Mouse (Mus musculus) left cerebral cortex, postnatal 36 days (tissue): ENCODE results near the gene Plekha7. TPM values are rescaled to one million over a fixed set of nuclear protein-coding genes. Genes with fewer than 3 reads are reported as not detected.
A peak's percentile ranks its signal among the peaks of the same experiment; 100 is the strongest.

Experiments
- DNase-seq, 2 experiments: peaks; one replicate each; pipeline ENCODE4 v3.0.0; 2021 to 2022; ENCODE audit warnings: low spot score in 2 of 2, mixed read lengths in 1 of 2
- intact Hi-C: fragments of 180-260 bp; cut with DNase I; formaldehyde crosslinking; loops from one replicate; pipeline ENCODE4 v1.15.1; 2025
- total RNA-seq, 2 experiments: library from RNA; stranded (reverse); gene quantifications; 2 replicates each; pipeline ENCODE4 v1.2.3; 2021

Gene Plekha7
- total RNA-seq, 2 experiments from 2014 or later, result 22.0 to 24.8 TPM

- no peak for DNase-seq
- intact Hi-C loops, result no loop called here
These were observed 109.3 kb downstream of the Plekha7 start for GRCm38 (mm10) chr7:116198902-116199301.

DNA sequence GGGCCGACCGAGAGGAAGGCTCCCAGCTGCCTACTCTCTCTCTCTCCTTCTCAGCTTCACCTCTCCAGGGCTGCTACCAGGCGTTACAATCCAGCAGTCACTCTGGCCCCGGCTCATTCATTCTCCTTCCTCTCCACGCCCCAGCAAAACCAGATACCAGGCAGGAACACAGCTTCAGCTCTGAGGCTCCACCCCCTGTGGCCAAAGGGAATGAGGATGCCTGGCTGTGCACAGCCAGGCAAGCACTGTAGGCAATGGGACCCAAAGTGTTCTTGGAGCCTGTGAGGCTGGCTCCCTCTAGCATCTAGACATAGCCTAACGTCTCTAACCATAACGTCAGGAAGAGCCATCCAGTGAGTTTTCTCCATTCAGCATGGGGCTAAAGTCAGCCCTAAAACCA lies 109.8 kb downstream of the Plekha7 start:
- intact Hi-C loops, result no loop called here
- no peak for DNase-seq

DNA sequence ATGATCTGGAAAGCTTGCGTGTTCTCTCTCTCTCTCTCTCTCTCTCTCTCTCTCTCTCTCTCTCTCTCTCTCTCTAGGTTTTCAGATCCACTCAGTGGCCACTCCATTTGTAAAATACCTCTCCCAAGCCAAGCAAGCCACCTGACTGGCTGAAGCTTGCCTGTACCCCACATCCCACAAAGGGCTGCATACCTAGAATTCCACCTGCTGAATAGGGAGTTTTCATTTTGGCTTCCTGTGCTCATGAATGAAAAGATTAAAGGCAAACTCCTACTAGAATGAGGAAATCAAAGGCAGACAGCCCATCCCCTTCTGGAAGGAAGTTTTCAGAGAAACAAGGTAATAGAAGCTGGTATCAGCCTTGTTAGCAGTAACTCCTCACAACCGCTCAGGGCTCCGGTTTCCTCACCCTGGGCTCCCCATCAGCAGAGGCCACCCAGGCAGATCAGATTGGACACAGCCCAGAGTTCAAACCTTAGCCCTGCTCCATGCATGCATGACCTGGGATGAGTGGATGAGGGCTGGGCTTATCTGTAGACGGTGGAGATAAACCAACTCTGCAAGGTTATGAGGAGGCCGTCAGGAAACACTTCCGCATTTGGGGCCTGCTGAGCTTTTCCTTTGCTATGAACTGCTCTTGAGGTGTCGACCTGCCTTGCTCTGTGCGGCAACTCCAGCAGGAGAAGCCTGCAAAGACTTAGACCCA lies 111.0 kb downstream of the Plekha7 start:
- intact Hi-C loops, result no loop called here
- no peak for DNase-seq

DNA sequence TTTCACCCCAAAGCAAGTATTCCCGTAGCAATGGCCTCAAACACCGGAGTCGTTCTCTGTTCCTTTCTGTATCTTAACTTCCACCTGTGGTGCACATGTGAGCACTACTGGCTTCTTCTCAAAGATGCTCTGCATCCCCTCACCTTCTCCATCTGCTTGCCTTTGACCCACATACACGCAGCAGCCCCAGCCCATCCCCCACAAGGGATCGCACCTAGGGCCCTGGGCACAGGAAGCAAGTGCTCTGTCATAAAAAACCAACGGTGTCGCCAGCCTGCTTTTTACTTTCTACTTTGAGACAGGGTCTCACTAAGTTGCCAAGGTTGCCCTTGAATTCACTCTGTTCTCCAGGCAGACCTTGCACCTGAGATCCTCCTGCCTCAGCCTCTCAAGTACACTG lies 113.2 kb downstream of the Plekha7 start:
- intact Hi-C loops, result no loop called here
- no peak for DNase-seq

- intact Hi-C loops, result no loop called here
- no peak for DNase-seq
These were observed 115.2 kb downstream of the Plekha7 start for GRCm38 (mm10) chr7:116192966-116193365.

DNA sequence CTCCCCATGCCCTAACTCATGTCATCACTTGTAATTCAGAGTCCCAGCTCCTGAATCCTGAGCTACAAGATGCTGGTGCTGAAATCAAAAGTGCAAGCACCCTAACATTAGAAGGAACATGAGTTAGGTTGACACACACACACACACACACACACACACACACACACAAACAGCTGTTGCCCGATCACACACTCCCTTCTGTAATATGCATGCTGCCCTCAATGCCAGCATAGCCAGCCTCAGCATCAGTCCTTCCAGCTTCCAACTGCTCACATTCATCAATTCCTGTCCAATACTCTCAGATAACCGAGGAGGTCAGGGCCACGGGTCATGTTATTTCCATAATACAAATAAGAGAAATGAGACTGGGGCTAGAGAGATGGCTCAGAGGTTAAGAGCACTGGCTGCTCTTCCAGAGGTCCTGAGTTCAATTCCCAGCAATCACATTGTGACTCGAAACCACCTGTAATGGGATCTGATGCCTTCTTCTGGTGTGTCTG lies 116.0 kb downstream of the Plekha7 start:
- intact Hi-C loops, result no loop called here
- no peak for DNase-seq

DNA sequence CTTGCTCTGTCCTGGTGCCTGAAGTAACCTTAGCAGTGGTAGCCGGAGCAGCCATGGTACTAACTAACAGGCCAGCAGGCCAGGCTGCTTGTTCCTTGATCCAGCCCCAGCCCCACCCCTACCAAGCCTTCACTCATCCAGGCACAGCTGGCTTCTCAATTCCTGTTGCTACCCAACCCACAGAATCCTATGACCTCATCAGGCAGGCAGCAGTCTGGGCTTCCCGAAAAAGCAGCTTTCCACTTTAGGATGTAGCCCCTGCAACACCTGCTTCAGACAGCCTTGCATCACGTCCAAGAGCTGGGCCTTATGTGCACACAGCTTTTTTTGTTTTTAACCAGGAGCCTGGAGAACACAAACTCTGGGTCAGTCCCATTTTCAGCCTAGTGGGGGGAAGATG lies 117.0 kb downstream of the Plekha7 start:
- DNase-seq, result peak; percentile 61 to 67
- intact Hi-C loops, result no loop called here

DNA sequence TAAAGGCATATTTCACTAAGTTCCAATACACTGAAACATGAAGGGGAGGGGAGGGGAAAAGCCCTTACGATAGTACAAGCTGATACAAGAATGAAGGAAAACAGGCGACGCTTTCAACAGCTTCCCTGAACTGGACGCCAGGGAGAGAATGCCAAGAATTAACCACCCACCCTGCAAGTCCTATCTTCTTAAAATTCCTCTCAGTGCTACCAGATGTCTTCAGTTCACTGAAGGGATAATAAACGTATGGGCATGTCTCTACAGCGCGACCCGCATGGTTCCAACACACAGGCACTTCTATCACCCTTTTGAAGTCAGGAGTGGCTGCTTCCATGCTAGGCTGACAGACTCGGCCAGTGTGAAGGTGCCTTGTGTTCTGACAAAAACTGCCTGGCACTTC lies 118.5 kb downstream of the Plekha7 start:
- no peak for DNase-seq
- intact Hi-C loops, result no loop called here

GRCm38 (mm10) chr7:116188391-116188790 lies 119.8 kb downstream of the Plekha7 start:
- DNase-seq, result no peak
- intact Hi-C loops, result no loop called here

DNA sequence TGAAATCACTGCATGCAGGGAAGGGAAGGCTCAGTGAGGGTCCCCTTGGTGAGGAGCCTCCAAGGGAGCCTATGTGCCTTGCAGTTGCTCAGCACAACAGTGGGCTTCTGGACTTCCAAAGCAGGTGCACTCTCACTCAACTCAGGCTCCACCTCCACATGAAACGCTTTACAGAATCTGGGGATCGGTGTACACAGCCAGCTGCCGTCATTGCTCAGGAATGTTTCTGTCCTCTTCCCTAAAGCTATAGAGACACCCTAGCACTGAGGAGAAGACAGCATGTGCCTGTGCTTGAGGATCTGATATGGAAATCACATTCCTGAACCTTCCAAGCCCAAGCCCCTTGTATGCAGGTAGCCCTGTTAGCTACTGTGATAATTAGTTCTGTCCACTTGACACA lies 120.7 kb downstream of the Plekha7 start:
- intact Hi-C loops, result no loop called here
- DNase-seq, result no peak

GRCm38 (mm10) chr7:116186847-116187246 lies 121.3 kb downstream of the Plekha7 start:
- no peak for DNase-seq

GRCm38 (mm10) chr7:116186156-116186555 lies 122.0 kb downstream of the Plekha7 start:
- peak in 1 of 2 experiments; percentile 39 for DNase-seq
- intact Hi-C loops, result no loop called here

More at GRCm38 (mm10) chr7:116186847-116187246, 121.3 kb downstream of the Plekha7 start:
- intact Hi-C loops, result no loop called here

DNA sequence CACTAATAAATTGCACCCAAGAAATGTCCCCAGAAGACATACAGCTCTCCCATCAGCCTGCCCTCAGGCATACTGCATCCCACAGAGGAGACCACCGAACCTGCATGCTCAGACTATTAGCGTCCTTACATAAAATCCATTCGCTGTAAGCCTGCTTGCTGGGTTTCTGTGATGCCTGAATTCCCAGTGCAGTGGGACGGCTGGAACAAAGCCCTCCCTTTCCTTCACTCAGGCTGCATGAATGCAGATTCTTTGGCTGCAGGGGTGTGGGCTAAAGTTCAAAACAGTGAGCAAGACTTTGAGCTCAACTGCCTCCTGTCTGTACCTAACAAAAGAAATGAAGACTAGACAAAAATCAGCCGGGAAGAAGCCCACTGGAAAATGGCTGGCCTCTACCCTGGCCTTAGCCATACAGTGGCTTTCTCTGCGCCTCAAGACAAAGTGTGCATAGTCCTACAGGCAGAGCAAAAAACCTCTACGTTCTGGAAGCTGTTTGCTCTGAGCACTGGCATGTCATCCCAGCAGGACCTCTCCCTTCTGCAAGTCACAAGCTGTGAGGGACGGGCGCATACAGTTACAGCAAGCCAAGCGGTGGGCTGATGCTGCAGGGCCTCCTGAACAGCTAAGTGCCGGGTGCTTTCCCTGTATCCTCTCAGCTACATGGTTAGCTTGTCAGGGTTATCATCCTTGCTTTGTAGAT lies 123.7 kb downstream of the Plekha7 start:
- intact Hi-C loops, result loop anchor here (5.0 kb wide), 1 partner anchor 53 kb away; no protein-coding TSS in a partner anchor

GRCm38 (mm10) chr7:116182451-116182850 lies 125.7 kb downstream of the Plekha7 start:
- intact Hi-C loops, result loop anchor here (5.0 kb wide), 1 partner anchor 55 kb away; no protein-coding TSS in a partner anchor
- no peak for DNase-seq

More for the DNA sequence above, 123.7 kb downstream of the Plekha7 start:
- no peak for DNase-seq

GRCm38 (mm10) chr7:116181444-116181946 lies 126.7 kb downstream of the Plekha7 start:
- DNase-seq, result peak in 1 of 2 experiments; percentile 38
- intact Hi-C loops, result loop anchor here (5.0 kb wide), 1 partner anchor 56 kb away; no protein-coding TSS in a partner anchor

DNA sequence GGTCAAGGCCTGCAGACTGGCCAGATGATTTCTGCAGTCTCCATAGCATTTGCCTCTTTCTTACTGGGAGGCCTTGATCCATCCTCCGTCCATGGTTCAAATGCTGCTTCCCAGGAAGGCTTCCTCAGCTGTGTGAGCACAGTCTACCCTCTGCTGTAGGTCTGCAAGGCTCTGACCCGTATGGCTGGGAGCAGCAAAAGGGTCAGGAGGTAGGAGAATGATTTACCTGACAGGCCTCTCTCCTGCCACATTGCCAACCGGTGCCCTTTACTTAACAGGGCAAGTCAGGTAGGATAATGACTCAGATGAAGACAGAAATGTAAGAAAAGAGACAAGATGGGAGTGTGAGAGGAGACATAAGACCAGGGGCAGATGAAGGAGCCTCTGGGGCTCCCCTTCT lies 129.3 kb downstream of the Plekha7 start:
- DNase-seq, result no peak
- intact Hi-C loops, result no loop called here

- no peak for DNase-seq
- intact Hi-C loops, result no loop called here
These were observed 135.4 kb downstream of the Plekha7 start for GRCm38 (mm10) chr7:116172774-116173173.

DNA sequence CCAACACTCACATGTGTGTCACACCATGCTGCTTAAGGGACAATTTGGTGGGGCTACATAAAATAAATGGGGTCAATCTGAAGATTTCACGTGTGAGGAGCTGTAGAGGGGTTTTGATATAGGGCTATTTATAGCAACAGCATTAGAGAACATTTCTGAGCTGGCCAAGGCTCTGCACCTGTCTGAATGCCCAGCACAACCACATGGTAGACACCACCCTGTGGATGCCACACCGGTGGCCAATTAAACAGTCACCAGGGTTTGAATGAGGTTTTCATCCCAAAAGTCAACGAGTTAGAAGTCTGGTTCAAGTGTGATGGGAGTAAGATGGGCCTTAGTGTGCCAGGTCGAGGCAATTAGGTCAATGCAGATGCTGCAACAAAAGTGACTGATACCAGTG lies 138.8 kb downstream of the Plekha7 start:
- intact Hi-C loops, result no loop called here
- DNase-seq, result no peak

DNA sequence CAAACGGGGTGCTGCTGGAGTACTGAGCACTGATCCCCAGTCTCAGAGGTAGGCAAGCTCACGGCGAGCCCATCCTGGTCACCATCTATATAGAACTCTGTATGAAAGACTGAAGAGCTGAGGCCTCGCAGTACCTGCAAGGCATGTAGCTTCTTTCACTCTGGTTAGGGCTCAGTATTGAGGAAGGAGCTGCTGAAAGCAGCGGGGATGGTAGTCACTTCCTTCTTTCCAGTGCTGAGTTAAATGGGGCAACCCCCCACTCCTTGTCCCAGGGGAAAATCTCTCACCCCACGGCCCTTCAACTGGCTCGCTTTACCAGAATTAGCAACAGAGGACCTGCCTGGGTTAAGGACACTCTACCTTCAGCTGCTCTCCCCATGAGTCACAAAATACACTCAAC lies 140.0 kb downstream of the Plekha7 start:
- no peak for DNase-seq
- intact Hi-C loops, result no loop called here

- no peak for DNase-seq
- intact Hi-C loops, result loop anchor here (5.0 kb wide), 1 partner anchor 38 kb away; no protein-coding TSS in a partner anchor
These were observed 143.9 kb downstream of the Plekha7 start for GRCm38 (mm10) chr7:116164232-116164631.
